Mouse (Mus musculus) small intestine, adult 2 months (tissue): ENCODE measurements around the gene St6gal1. TPM values are rescaled to one million over a fixed set of nuclear protein-coding genes. Genes with fewer than 3 reads are reported as not detected.

Experiments
- H3K27ac ChIP-seq: fragments of 200-500 bp; 2 replicates; pipeline ENCODE4 v1.5.1; 2012; ENCODE audit warnings: low read depth, low read length, control low read depth, inconsistent platforms; ENCODE audit not compliant: insufficient read depth
- H3K27me3 ChIP-seq: fragments of 200-500 bp; 2 replicates; pipeline ENCODE4 v1.6.1; 2012; ENCODE audit warnings: mild to moderate bottlenecking, moderate library complexity, low read length, inconsistent platforms; ENCODE audit not compliant: control insufficient read depth, insufficient read depth
- H3K36me3 ChIP-seq: fragments of 200-500 bp; 2 replicates; pipeline ENCODE4 v1.6.1; 2012; ENCODE audit warnings: mild to moderate bottlenecking, low read length, control low read depth, inconsistent platforms; ENCODE audit not compliant: control insufficient read depth, insufficient read depth
- H3K4me1 ChIP-seq: fragments of 200-500 bp; 2 replicates; pipeline ENCODE4 v1.6.1; 2012; ENCODE audit warnings: low read length, inconsistent platforms, mixed read lengths; ENCODE audit not compliant: control insufficient read depth, insufficient read depth, insufficient read length
- H3K4me3 ChIP-seq: fragments of 200-500 bp; 2 replicates; pipeline ENCODE4 v1.5.1; 2012; ENCODE audit warnings: low read depth, mild to moderate bottlenecking, control low read depth, inconsistent platforms, low read length, moderate library complexity
- CTCF ChIP-seq: fragments of 200-500 bp; IDR thresholded peaks from 2 replicates; pipeline ENCODE4 v1.5.1; 2012; ENCODE audit warnings: low read depth, mild to moderate bottlenecking, control low read depth, inconsistent platforms, low read length, moderate library complexity, mixed read lengths; ENCODE audit not compliant: insufficient replicate concordance, insufficient read length; ENCODE audit errors: extremely low read depth
- POLR2A ChIP-seq: fragments of 200-500 bp; IDR thresholded peaks from 2 replicates; pipeline ENCODE4 v1.6.1; 2012; ENCODE audit warnings: low read depth, mild to moderate bottlenecking, control low read depth, inconsistent platforms, low read length, moderate library complexity
- WGBS: fragments of 180-500 bp; shearing (Covaris S2); methylation state at CpG from one replicate; pipeline ENCODE4 v1.1.7; 2018; 5-methylcytosine and 5-hydroxymethylcytosine counted together
- polyA plus RNA-seq: library from polyadenylated mRNA; depleted of rRNA; stranded (reverse); fragments of >200 nt; gene quantifications from 2 replicates; pipeline ENCODE4 v1.2.3, GENCODE M21; 2012

Gene St6gal1
- polyA plus RNA-seq, 1 experiment: 6.4 TPM

GRCm38 (mm10) chr16:23181942-23182597 is 42.5 kb upstream of the St6gal1 start:
- Histone ChIP-seq H3K4me1 (no peaks in the 10 kb centered on the region), H3K27ac (no peak overlapping the region), H3K36me3 (no peaks in the 10 kb centered on the region), H3K4me3 (no peak overlapping the region), H3K27me3 (no peaks in the 10 kb centered on the region)
- 60% methylated on average over 1 of the region's 1 CpGs for WGBS
- TF ChIP-seq CTCF (no peak), POLR2A (no peak)

GRCm38 (mm10) chr16:23185824-23186223 is 38.7 kb upstream of the St6gal1 start:
- 90% methylated on average over 2 of the region's 2 CpGs for WGBS
- H3K27me3 ChIP-seq: no peaks in the 10 kb centered on the region
- TF ChIP-seq CTCF (no peak), POLR2A (no peak)
- H3K27ac ChIP-seq: no peak overlapping the region
- H3K4me1 ChIP-seq: no peaks in the 10 kb centered on the region
- no peaks in the 10 kb centered on the region for H3K36me3 ChIP-seq
- H3K4me3 ChIP-seq: no peak overlapping the region

GRCm38 (mm10) chr16:23186418-23186817 is 38.1 kb upstream of the St6gal1 start:
- Histone ChIP-seq H3K36me3 (no peaks in the 10 kb centered on the region), H3K27ac (no peak overlapping the region), H3K4me1 (no peaks in the 10 kb centered on the region), H3K4me3 (no peak overlapping the region), H3K27me3 (no peaks in the 10 kb centered on the region)
- WGBS: 34% methylated on average over 4 of the region's 4 CpGs
- TF ChIP-seq CTCF (no peak), POLR2A (no peak)

GRCm38 (mm10) chr16:23187983-23188382 is 36.6 kb upstream of the St6gal1 start:
- H3K4me1 ChIP-seq: no peaks in the 10 kb centered on the region
- 62% methylated on average over 7 of the region's 7 CpGs for WGBS
- no peak overlapping the region for H3K4me3 ChIP-seq
- no peaks in the 10 kb centered on the region for H3K36me3 ChIP-seq
- TF ChIP-seq CTCF (no peak), POLR2A (no peak)
- H3K27me3 ChIP-seq: no peaks in the 10 kb centered on the region
- H3K27ac ChIP-seq: no peak overlapping the region

- no peak overlapping the region for H3K27ac ChIP-seq
- no peak overlapping the region for H3K4me3 ChIP-seq
- no peaks in the 10 kb centered on the region for H3K4me1 ChIP-seq
- no peaks in the 10 kb centered on the region for H3K27me3 ChIP-seq
- 67% methylated on average over 1 of the region's 1 CpGs for WGBS
- H3K36me3 ChIP-seq: no peaks in the 10 kb centered on the region
- TF ChIP-seq CTCF: no peak
- no peak for TF ChIP-seq POLR2A
Observed at GRCm38 (mm10) chr16:23189612-23190011, 34.9 kb upstream of the St6gal1 start.

GRCm38 (mm10) chr16:23191560-23192242 is 32.8 kb upstream of the St6gal1 start:
- no peak for TF ChIP-seq CTCF
- no peak for TF ChIP-seq POLR2A
- no peak overlapping the region for H3K4me3 ChIP-seq
- no peak overlapping the region for H3K27ac ChIP-seq
- no peaks in the 10 kb centered on the region for H3K4me1 ChIP-seq
- H3K27me3 ChIP-seq: no peaks in the 10 kb centered on the region
- no peaks in the 10 kb centered on the region for H3K36me3 ChIP-seq
- WGBS: 67% methylated on average over 9 of the region's 9 CpGs

- WGBS: 72% methylated on average over 7 of the region's 7 CpGs
- H3K4me3 ChIP-seq: no peak overlapping the region
- TF ChIP-seq CTCF: no peak
- H3K27ac ChIP-seq: no peak overlapping the region
- H3K36me3 ChIP-seq: no peaks in the 10 kb centered on the region
- H3K27me3 ChIP-seq: no peaks in the 10 kb centered on the region
- no peaks in the 10 kb centered on the region for H3K4me1 ChIP-seq
Observed at GRCm38 (mm10) chr16:23195618-23196017, 28.9 kb upstream of the St6gal1 start.
